Mouse (Mus musculus) bone marrow macrophage, adult 2 months (primary cell): ENCODE results near the gene Dctn3.
"Not testable (repeated sequence)": the region's sequence is repeated elsewhere in the genome, so short reads cannot be mapped to it uniquely, and the experiment has no call there.

Source experiments
- CTCF ChIP-seq: IDR thresholded peaks from 2 replicates; pipeline ENCODE4 v1.5.1; 2012; ENCODE audit warnings: low read depth, mild to moderate bottlenecking, low read length, moderate library complexity
- POLR2A ChIP-seq: IDR thresholded peaks from 2 replicates; pipeline ENCODE4 v1.6.1; 2012; ENCODE audit warnings: mild to moderate bottlenecking, low read depth, low read length, borderline replicate concordance

GRCm38 (mm10) chr4:41690014-41690413 lies 33.0 kb downstream of the Dctn3 start:
- TF ChIP-seq CTCF, POLR2A: not testable (repeated sequence)
